Mouse (Mus musculus): Measurements from ENCODE around the gene Ms4a6d. TPM values are rescaled to one million over a fixed set of nuclear protein-coding genes. Genes with fewer than 3 reads are reported as not detected.

Gene Ms4a6d
- total RNA-seq (2014; rRNA removed; ENCODE audit: low replicate concordance) (5.3 and 14.0 TPM in 2 replicates), polyA plus RNA-seq (2015; fragmentation: Nextera tagmentation; extraction: Ambion mirVana) (3.0 and 3.2 TPM in 2 replicates)

DNA sequence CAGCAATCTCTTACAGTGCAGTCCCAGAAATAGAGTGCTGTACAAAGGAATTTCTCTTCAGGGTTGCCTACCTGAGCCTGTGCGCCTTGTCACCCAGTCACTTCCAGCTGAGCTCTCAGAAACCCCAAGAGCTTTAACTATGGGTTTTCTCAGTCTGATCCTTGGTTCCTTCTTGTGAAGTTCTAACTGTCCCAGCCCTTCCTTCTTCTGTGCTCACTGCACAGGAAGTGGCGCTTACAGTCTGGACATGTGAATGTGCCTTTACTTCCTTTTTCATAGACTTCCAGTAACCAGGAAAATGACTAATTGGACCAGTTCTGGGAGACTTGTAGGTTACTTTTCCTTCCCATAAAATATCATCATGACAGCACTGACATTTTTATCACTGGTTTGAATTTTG, at the start of gene Ms4a6d:
Gene Ms4a6d (minus strand): TSS at position 247 of the 400 bp plus-strand sequence.
- H3K4me2 ChIP-seq (ENCODE audit: low read depth, low read length) = no peak within 1 kb of the TSS
- H3K9ac ChIP-seq (replicated peaks; ENCODE audit: low read depth, low read length) = no peak within 1 kb of the TSS
- no peak for ATAC-seq (ENCODE audit: insufficient read depth, low read depth)
- TF ChIP-seq EP300 (IDR thresholded peaks at IDR 0.05; ENCODE audit: low read depth) (no peak), CTCF (IDR thresholded peaks at IDR 0.05; ENCODE audit: low read depth) (no peak)
- no peaks in the 10 kb centered on the region for H3K9me3 ChIP-seq (replicated peaks; ENCODE audit: control insufficient read depth, low read length)
- no peak for DNase-seq (ENCODE audit: low spot score)
- no peaks in the 10 kb centered on the region for H3K27me3 ChIP-seq (ENCODE audit: control insufficient read depth, insufficient read depth, low read length)
- no peaks in the 10 kb centered on the region for H3K4me1 ChIP-seq (ENCODE audit: control insufficient read depth, insufficient read depth)
- 64% methylated on average over 2 of the region's 2 CpGs for WGBS
- no peaks in the 10 kb centered on the region for H3K36me3 ChIP-seq (replicated peaks; ENCODE audit: control insufficient read depth, insufficient read depth, low read length)
- H3K4me3 ChIP-seq (ENCODE audit: low read depth, low read length) = no peak within 1 kb of the TSS
- no peak within 1 kb of the TSS for H3K27ac ChIP-seq (ENCODE audit: low read depth)

DNA sequence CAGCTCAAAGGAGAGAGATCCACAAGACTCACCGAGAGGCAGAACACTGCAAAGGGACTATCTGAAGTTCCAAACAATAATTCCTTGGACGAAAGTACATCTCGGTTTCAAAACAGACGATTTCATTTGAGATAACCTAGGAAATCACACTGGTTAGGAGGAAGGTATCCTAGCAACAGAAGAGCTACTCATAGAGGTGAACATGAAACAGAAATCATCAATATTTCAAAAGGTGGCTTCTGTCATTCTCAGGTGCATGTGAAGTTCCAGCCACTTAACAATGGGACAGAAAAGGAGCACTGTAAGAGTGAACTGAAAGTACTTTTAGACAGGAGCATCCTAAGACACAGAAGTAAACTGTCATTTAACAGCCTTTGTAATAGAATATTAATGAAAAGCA, 44.9 kb upstream of the Ms4a6d start:
- no peaks in the 10 kb centered on the region for H3K4me1 ChIP-seq (ENCODE audit: control insufficient read depth, insufficient read depth)
- H3K27ac ChIP-seq (ENCODE audit: low read depth) = no peak overlapping the region
- no peaks in the 10 kb centered on the region for H3K9me3 ChIP-seq (replicated peaks; ENCODE audit: control insufficient read depth, low read length)
- H3K36me3 ChIP-seq (replicated peaks; ENCODE audit: control insufficient read depth, insufficient read depth, low read length) = no peaks in the 10 kb centered on the region
- DNase-seq (ENCODE audit: low spot score) (no peak), ATAC-seq (ENCODE audit: insufficient read depth, low read depth) (no peak)
- TF ChIP-seq EP300 (IDR thresholded peaks at IDR 0.05; ENCODE audit: low read depth) = no peak
- no peak for TF ChIP-seq CTCF (IDR thresholded peaks at IDR 0.05; ENCODE audit: low read depth)
- H3K4me3 ChIP-seq (ENCODE audit: low read depth, low read length) = no peak overlapping the region
- WGBS = 62% methylated on average over 4 of the region's 4 CpGs
- no peaks in the 10 kb centered on the region for H3K27me3 ChIP-seq (ENCODE audit: control insufficient read depth, insufficient read depth, low read length)
- H3K4me2 ChIP-seq (ENCODE audit: low read depth, low read length) = no peak overlapping the region
- no peak overlapping the region for H3K9ac ChIP-seq (replicated peaks; ENCODE audit: low read depth, low read length)

DNA sequence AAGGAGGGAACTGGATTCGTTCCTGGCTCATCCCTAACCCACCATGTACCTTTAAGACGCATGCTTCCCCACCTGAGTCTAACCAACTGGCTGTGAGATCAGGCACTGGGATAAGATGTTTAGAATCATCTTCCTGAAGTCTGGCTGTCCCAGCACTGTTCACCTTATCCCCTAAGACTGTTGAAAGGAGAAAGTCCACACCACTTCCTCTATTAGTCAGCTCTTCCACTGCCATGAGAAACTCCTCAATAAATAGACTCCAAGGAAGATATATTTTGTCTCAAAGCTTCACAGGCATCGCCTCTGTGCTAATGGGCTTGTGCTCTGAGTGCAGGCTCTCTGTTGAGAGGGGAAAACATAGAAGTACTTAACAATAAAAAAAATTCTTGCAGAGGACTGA, 41.5 kb upstream of the Ms4a6d start:
- no peak overlapping the region for H3K4me2 ChIP-seq (ENCODE audit: low read depth, low read length)
- H3K9me3 ChIP-seq (replicated peaks; ENCODE audit: control insufficient read depth, low read length) = no peaks in the 10 kb centered on the region
- H3K27ac ChIP-seq (ENCODE audit: low read depth) = no peak overlapping the region
- H3K4me1 ChIP-seq (ENCODE audit: control insufficient read depth, insufficient read depth) = no peaks in the 10 kb centered on the region
- no peak for ATAC-seq (ENCODE audit: insufficient read depth, low read depth)
- H3K27me3 ChIP-seq (ENCODE audit: control insufficient read depth, insufficient read depth, low read length) = no peaks in the 10 kb centered on the region
- no peak overlapping the region for H3K9ac ChIP-seq (replicated peaks; ENCODE audit: low read depth, low read length)
- TF ChIP-seq EP300 (IDR thresholded peaks at IDR 0.05; ENCODE audit: low read depth) (no peak), CTCF (IDR thresholded peaks at IDR 0.05; ENCODE audit: low read depth) (no peak)
- DNase-seq (ENCODE audit: low spot score) = no peak
- 59% methylated on average over 3 of the region's 3 CpGs for WGBS
- no peak overlapping the region for H3K4me3 ChIP-seq (ENCODE audit: low read depth, low read length)
- H3K36me3 ChIP-seq (replicated peaks; ENCODE audit: control insufficient read depth, insufficient read depth, low read length) = no peaks in the 10 kb centered on the region

DNA sequence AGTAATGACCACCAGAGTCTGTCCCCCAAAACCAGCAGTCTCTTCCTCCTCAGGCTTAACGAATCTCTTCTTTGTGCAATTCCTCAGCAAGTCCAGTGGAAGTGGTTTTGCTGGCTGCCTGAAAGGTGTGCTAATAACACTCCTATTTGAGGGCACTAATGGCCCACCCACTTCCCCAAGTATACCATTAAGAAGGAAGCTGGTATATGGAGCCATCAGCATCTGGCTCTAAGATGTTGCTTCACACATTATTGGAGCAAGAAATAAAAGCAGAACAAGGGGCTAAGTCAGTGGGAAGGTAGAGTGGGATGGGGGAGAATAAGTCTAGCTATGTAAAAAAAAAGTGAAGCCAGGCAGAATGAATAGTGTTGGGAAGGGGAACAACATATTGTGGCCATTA, 36.1 kb upstream of the Ms4a6d start, which contains the start of gene Ms4a3:
Gene Ms4a3 (minus strand): TSS at position 120 of the 400 bp plus-strand sequence.
- Histone ChIP-seq H3K9ac (replicated peaks; ENCODE audit: low read depth, low read length) (no peak within 1 kb of the TSS), H3K4me2 (ENCODE audit: low read depth, low read length) (no peak within 1 kb of the TSS), H3K27ac (ENCODE audit: low read depth) (no peak within 1 kb of the TSS), H3K4me3 (ENCODE audit: low read depth, low read length) (no peak within 1 kb of the TSS), H3K4me1 (ENCODE audit: control insufficient read depth, insufficient read depth) (no peaks in the 10 kb centered on the region), H3K9me3 (replicated peaks; ENCODE audit: control insufficient read depth, low read length) (no peaks in the 10 kb centered on the region), H3K27me3 (ENCODE audit: control insufficient read depth, insufficient read depth, low read length) (no peaks in the 10 kb centered on the region), H3K36me3 (replicated peaks; ENCODE audit: control insufficient read depth, insufficient read depth, low read length) (no peaks in the 10 kb centered on the region)
- TF ChIP-seq CTCF (IDR thresholded peaks at IDR 0.05; ENCODE audit: low read depth) (no peak), EP300 (IDR thresholded peaks at IDR 0.05; ENCODE audit: low read depth) (no peak)
- ATAC-seq (ENCODE audit: insufficient read depth, low read depth) (no peak), DNase-seq (ENCODE audit: low spot score) (no peak)
- whole genome bisulfite sequencing = 45% methylated on average over 1 of the region's 1 CpGs

DNA sequence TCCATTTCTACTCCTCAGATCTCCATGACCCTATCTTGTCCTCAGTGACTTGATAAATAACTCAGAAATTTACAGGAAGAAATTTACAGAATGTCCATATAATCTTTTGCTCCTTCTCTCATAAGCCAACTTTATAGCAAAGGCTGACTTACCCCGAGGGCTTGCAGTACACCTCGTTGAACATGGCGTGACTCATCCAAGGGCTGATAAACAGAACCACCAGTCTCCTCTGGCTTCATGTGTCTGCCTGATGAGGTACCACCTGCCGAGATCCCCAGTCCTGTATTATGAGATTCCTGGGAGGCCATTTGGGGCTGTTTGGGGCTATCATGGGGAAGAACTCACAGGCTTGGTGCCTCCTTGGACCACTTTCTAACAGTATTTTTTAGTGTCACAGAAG, 34.4 kb upstream of the Ms4a6d start:
- no peak for TF ChIP-seq EP300 (IDR thresholded peaks at IDR 0.05; ENCODE audit: low read depth)
- no peak for TF ChIP-seq CTCF (IDR thresholded peaks at IDR 0.05; ENCODE audit: low read depth)
- WGBS = 50% methylated on average over 4 of the region's 4 CpGs
- H3K36me3 ChIP-seq (replicated peaks; ENCODE audit: control insufficient read depth, insufficient read depth, low read length) = no peaks in the 10 kb centered on the region
- H3K9me3 ChIP-seq (replicated peaks; ENCODE audit: control insufficient read depth, low read length) = no peaks in the 10 kb centered on the region
- no peak overlapping the region for H3K4me2 ChIP-seq (ENCODE audit: low read depth, low read length)
- H3K9ac ChIP-seq (replicated peaks; ENCODE audit: low read depth, low read length) = no peak overlapping the region
- H3K27me3 ChIP-seq (ENCODE audit: control insufficient read depth, insufficient read depth, low read length) = no peaks in the 10 kb centered on the region
- ATAC-seq (ENCODE audit: insufficient read depth, low read depth) (no peak), DNase-seq (ENCODE audit: low spot score) (no peak)
- H3K4me1 ChIP-seq (ENCODE audit: control insufficient read depth, insufficient read depth) = no peaks in the 10 kb centered on the region
- H3K27ac ChIP-seq (ENCODE audit: low read depth) = no peak overlapping the region
- no peak overlapping the region for H3K4me3 ChIP-seq (ENCODE audit: low read depth, low read length)

DNA sequence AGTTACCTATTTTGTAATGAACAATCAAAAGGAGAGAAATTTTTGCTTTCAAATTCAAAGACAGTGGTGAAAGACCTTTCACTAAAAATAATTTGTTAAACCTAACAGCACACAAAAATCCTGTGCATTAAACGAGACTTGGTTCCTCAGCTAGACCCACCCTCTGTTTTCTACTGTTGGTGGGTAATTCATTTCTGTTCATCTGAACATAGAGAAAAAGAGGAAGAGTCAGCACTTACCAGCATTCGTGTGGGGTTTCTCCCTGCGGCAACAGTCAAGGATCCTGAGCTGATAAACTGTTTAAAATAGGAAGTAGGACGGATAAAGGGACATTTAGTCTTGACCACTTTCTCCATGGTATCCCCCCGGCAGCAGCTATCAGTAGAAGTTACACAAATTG, 30.9 kb upstream of the Ms4a6d start:
- Histone ChIP-seq H3K27me3 (ENCODE audit: control insufficient read depth, insufficient read depth, low read length) (no peaks in the 10 kb centered on the region), H3K4me3 (ENCODE audit: low read depth, low read length) (no peak overlapping the region), H3K36me3 (replicated peaks; ENCODE audit: control insufficient read depth, insufficient read depth, low read length) (no peaks in the 10 kb centered on the region), H3K9ac (replicated peaks; ENCODE audit: low read depth, low read length) (no peak overlapping the region), H3K27ac (ENCODE audit: low read depth) (no peak overlapping the region), H3K9me3 (replicated peaks; ENCODE audit: control insufficient read depth, low read length) (no peaks in the 10 kb centered on the region), H3K4me2 (ENCODE audit: low read depth, low read length) (no peak overlapping the region), H3K4me1 (ENCODE audit: control insufficient read depth, insufficient read depth) (no peaks in the 10 kb centered on the region)
- ATAC-seq (ENCODE audit: insufficient read depth, low read depth) (no peak), DNase-seq (ENCODE audit: low spot score) (no peak)
- TF ChIP-seq CTCF (IDR thresholded peaks at IDR 0.05; ENCODE audit: low read depth) (no peak), EP300 (IDR thresholded peaks at IDR 0.05; ENCODE audit: low read depth) (no peak)
- 37% methylated on average over 5 of the region's 5 CpGs for WGBS

Data from heart, postnatal 0 days (tissue).